Mouse (Mus musculus) intestine, embryonic 16.5 days (tissue): Measurements from ENCODE around the gene Cep112. TPM values are rescaled to one million over a fixed set of nuclear protein-coding genes. Genes with fewer than 3 reads are reported as not detected.

Source experiments
- ATAC-seq: fragments of 200-750 bp; cut with Nextera tagmentation; 2 replicates; pipeline ENCODE4 v1.8.0; 2017; ENCODE audit warnings: moderate TSS enrichment, moderate library complexity
- H3K27ac ChIP-seq: fragments of 300-500 bp; sonication (generic); 2 replicates; pipeline ENCODE4 v1.5.1; 2014; ENCODE audit warnings: mild to moderate bottlenecking, low read length
- H3K27me3 ChIP-seq: fragments of 300-500 bp; sonication (generic); replicated peaks from 2 replicates; pipeline ENCODE4 v1.6.1; 2014; ENCODE audit warnings: low read length, control low read depth, mixed read lengths; ENCODE audit not compliant: control insufficient read depth, insufficient read depth
- H3K36me3 ChIP-seq: fragments of 300-500 bp; sonication (generic); 2 replicates; pipeline ENCODE4 v1.6.1; 2014; ENCODE audit warnings: low read length, control low read depth; ENCODE audit not compliant: control insufficient read depth, insufficient read depth
- H3K4me1 ChIP-seq: fragments of 300-500 bp; sonication (generic); 2 replicates; pipeline ENCODE4 v1.6.1; 2014; ENCODE audit warnings: low read length, control low read depth, mixed read lengths; ENCODE audit not compliant: control insufficient read depth, insufficient read depth
- H3K4me2 ChIP-seq: fragments of 300-500 bp; sonication (generic); 2 replicates; pipeline ENCODE4 v1.6.1; 2014; ENCODE audit warnings: low read depth, low read length, control low read depth
- H3K4me3 ChIP-seq: fragments of 300-500 bp; sonication (generic); 2 replicates; pipeline ENCODE4 v1.5.1; 2014; ENCODE audit warnings: mild to moderate bottlenecking, low read length
- H3K9ac ChIP-seq: fragments of 300-500 bp; sonication (generic); 2 replicates; pipeline ENCODE4 v1.6.1; 2014; ENCODE audit warnings: low read depth, low read length
- H3K9me3 ChIP-seq: fragments of 300-500 bp; sonication (generic); 2 replicates; pipeline ENCODE4 v1.6.1; 2016; ENCODE audit warnings: low read length, control low read depth; ENCODE audit not compliant: control insufficient read depth
- WGBS: fragments of 180-500 bp; shearing (Covaris S2); extraction: QIAGEN DNeasy Blood & Tissue Kit; methylation state at CpG from one replicate; pipeline ENCODE4 v1.1.7; 2014; 5-methylcytosine and 5-hydroxymethylcytosine counted together
- polyA plus RNA-seq: library from polyadenylated mRNA; unstranded; fragments of >200 nt; fragmentation: Nextera tagmentation; extraction: Ambion mirVana; gene quantifications from 2 replicates; pipeline ENCODE4 v1.2.1, GENCODE M21; 2015

Cep112 gene
- polyA plus RNA-seq, 1 experiment from 2014 or later = 6.7 TPM

- Histone ChIP-seq H3K4me2 (no peak overlapping the region), H3K9ac (no peak overlapping the region), H3K36me3 (no peaks in the 10 kb centered on the region), H3K27me3 (no peaks in the 10 kb centered on the region), H3K9me3 (no peaks in the 10 kb centered on the region), H3K27ac (no peak overlapping the region), H3K4me1 (no peaks in the 10 kb centered on the region), H3K4me3 (no peak overlapping the region)
- no peak for ATAC-seq
- WGBS = 60% methylated on average over 7 of the region's 9 CpGs
Observed at GRCm38 (mm10) chr11:108409876-108410644, 14.9 kb upstream of the Cep112 start.

GRCm38 (mm10) chr11:108416360-108416759 is 8.6 kb upstream of the Cep112 start:
- 82% methylated on average over 1 of the region's 1 CpGs for WGBS
- H3K4me1 ChIP-seq = no peaks in the 10 kb centered on the region

GRCm38 (mm10) chr11:108418540-108418939 is 6.5 kb upstream of the Cep112 start:
- whole genome bisulfite sequencing = 23% methylated on average over 1 of the region's 1 CpGs
- ATAC-seq = no peak; the same call in 1 of the 2 replicates

More at GRCm38 (mm10) chr11:108416360-108416759, 8.6 kb upstream of the Cep112 start:
- Histone ChIP-seq H3K9ac (no peak overlapping the region), H3K27ac (no peak overlapping the region), H3K36me3 (no peaks in the 10 kb centered on the region), H3K4me3 (no peak overlapping the region), H3K4me2 (no peak overlapping the region), H3K27me3 (no peaks in the 10 kb centered on the region), H3K9me3 (no peaks in the 10 kb centered on the region)
- ATAC-seq = no peak

GRCm38 (mm10) chr11:108419242-108419641 is 5.8 kb upstream of the Cep112 start:
- H3K36me3 ChIP-seq = no peaks in the 10 kb centered on the region
- H3K4me2 ChIP-seq = no peak overlapping the region
- no peaks in the 10 kb centered on the region for H3K9me3 ChIP-seq
- H3K4me1 ChIP-seq = no peaks in the 10 kb centered on the region
- 81% methylated on average over 6 of the region's 6 CpGs for WGBS
- H3K27me3 ChIP-seq = no peaks in the 10 kb centered on the region
- no peak overlapping the region for H3K9ac ChIP-seq
- no peak overlapping the region for H3K27ac ChIP-seq
- H3K4me3 ChIP-seq = no peak overlapping the region
- no peak for ATAC-seq

More at GRCm38 (mm10) chr11:108418540-108418939, 6.5 kb upstream of the Cep112 start:
- Histone ChIP-seq H3K9me3 (no peaks in the 10 kb centered on the region), H3K27ac (no peak overlapping the region), H3K36me3 (no peaks in the 10 kb centered on the region), H3K27me3 (no peaks in the 10 kb centered on the region), H3K4me3 (no peak overlapping the region), H3K9ac (no peak overlapping the region), H3K4me1 (no peaks in the 10 kb centered on the region), H3K4me2 (no peak overlapping the region)

- Histone ChIP-seq H3K4me2 (no peak overlapping the region), H3K27ac (no peak overlapping the region), H3K4me1 (0 out of 2 replicates have a peak, but pooled peaks cover 3% of the 10 kb centered on the region), H3K9ac (no peak overlapping the region), H3K36me3 (no peaks in the 10 kb centered on the region), H3K27me3 (no peaks in the 10 kb centered on the region), H3K9me3 (no peaks in the 10 kb centered on the region), H3K4me3 (no peak overlapping the region)
- no peak for ATAC-seq
- 53% methylated on average over 4 of the region's 4 CpGs for WGBS
Observed at GRCm38 (mm10) chr11:108420751-108421150, 4.2 kb upstream of the Cep112 start.

GRCm38 (mm10) chr11:108423221-108423620 is 1.8 kb upstream of the Cep112 start:
- no peaks in the 10 kb centered on the region for H3K36me3 ChIP-seq
- WGBS = 84% methylated on average over 7 of the region's 7 CpGs
- H3K9me3 ChIP-seq = no peaks in the 10 kb centered on the region
- no peak overlapping the region for H3K27ac ChIP-seq
- H3K27me3 ChIP-seq = no peaks in the 10 kb centered on the region
- H3K4me1 ChIP-seq = 0 out of 2 replicates have a peak, but pooled peaks cover 3% of the 10 kb centered on the region
- H3K9ac ChIP-seq = no peak overlapping the region
- no peak overlapping the region for H3K4me2 ChIP-seq
- H3K4me3 ChIP-seq = no peak overlapping the region
- ATAC-seq = no peak

GRCm38 (mm10) chr11:108424111-108424510 is 881 bp upstream of the Cep112 start:
- Histone ChIP-seq H3K27ac (no peak overlapping the region), H3K4me3 (peak overlapping the region; percentile 75; the same call in 1 of the 2 replicates), H3K27me3 (no peaks in the 10 kb centered on the region), H3K36me3 (no peaks in the 10 kb centered on the region), H3K9ac (no peak overlapping the region), H3K4me2 (peak overlapping the region; percentile 90), H3K4me1 (0 out of 2 replicates have a peak, but pooled peaks cover 3% of the 10 kb centered on the region), H3K9me3 (no peaks in the 10 kb centered on the region)
- no peak for ATAC-seq
- WGBS = 13% methylated on average over 5 of the region's 5 CpGs

- Histone ChIP-seq H3K36me3 (no peaks in the 10 kb centered on the region), H3K27me3 (no peaks in the 10 kb centered on the region), H3K9me3 (no peaks in the 10 kb centered on the region), H3K4me1 (0 out of 2 replicates have a peak, but pooled peaks cover 3% of the 10 kb centered on the region), H3K9ac (peak overlapping the region; percentile 82), H3K4me3 (peak overlapping the region; percentile 75), H3K27ac (no peak overlapping the region), H3K4me2 (peak overlapping the region; percentile 90)
- 10% methylated on average over 14 of the region's 14 CpGs for WGBS
- ATAC-seq = no peak; the same call in none of the 2 replicates
Observed at GRCm38 (mm10) chr11:108425592-108425921, 565 bp downstream of the Cep112 start.

GRCm38 (mm10) chr11:108426086-108426485 is 1.1 kb downstream of the Cep112 start:
- 91% methylated on average over 3 of the region's 3 CpGs for WGBS
- Histone ChIP-seq H3K27ac (no peak overlapping the region), H3K9me3 (no peaks in the 10 kb centered on the region), H3K4me3 (peak overlapping the region; percentile 75; the same call in 1 of the 2 replicates), H3K4me1 (0 out of 2 replicates have a peak, but pooled peaks cover 3% of the 10 kb centered on the region), H3K36me3 (no peaks in the 10 kb centered on the region), H3K9ac (no peak overlapping the region), H3K27me3 (no peaks in the 10 kb centered on the region), H3K4me2 (peak overlapping the region; percentile 90; the same call in 1 of the 2 replicates)
- ATAC-seq = no peak
